Mouse (Mus musculus) hindbrain, embryonic 11.5 days (tissue): ENCODE measurements at regions not wholly inside any gene's neighbourhood (a gene's known extent, or its start where the extent isn't known, plus 50 kb on each side); places are given as distances from the start of the nearest gene placed in this dataset.

Source experiments
- ATAC-seq: fragments of 200-750 bp; cut with Nextera tagmentation; 2 replicates; pipeline ENCODE4 v1.8.0; 2017; ENCODE audit warnings: mild to moderate bottlenecking, moderate TSS enrichment, moderate library complexity; ENCODE audit not compliant: low FRiP score
- DNase-seq: peaks from one replicate; pipeline ENCODE4 v3.0.0-alpha.2; 2015; ENCODE audit warnings: low spot score
- H3K27ac ChIP-seq: fragments of 300-500 bp; sonication (generic); 2 replicates; pipeline ENCODE4 v1.5.1; 2014; ENCODE audit warnings: mild to moderate bottlenecking, low read depth, low read length
- H3K27me3 ChIP-seq: fragments of 300-500 bp; sonication (generic); 2 replicates; pipeline ENCODE4 v1.6.1; 2014; ENCODE audit warnings: mild to moderate bottlenecking, low read length, moderate library complexity, mixed read lengths; ENCODE audit not compliant: control insufficient read depth, insufficient read depth
- H3K36me3 ChIP-seq: fragments of 300-500 bp; sonication (generic); 2 replicates; pipeline ENCODE4 v1.6.1; 2014; ENCODE audit warnings: mild to moderate bottlenecking, low read length, moderate library complexity, mixed read lengths; ENCODE audit not compliant: control insufficient read depth, insufficient read depth
- H3K4me1 ChIP-seq: fragments of 300-500 bp; sonication (generic); replicated peaks from 2 replicates; pipeline ENCODE4 v1.6.1; 2014; ENCODE audit warnings: low read length, mixed read lengths; ENCODE audit not compliant: control insufficient read depth, insufficient read depth
- H3K4me2 ChIP-seq: fragments of 300-500 bp; sonication (generic); replicated peaks from 2 replicates; pipeline ENCODE4 v1.6.1; 2014; ENCODE audit warnings: mild to moderate bottlenecking, low read depth, low read length
- H3K4me3 ChIP-seq: fragments of 300-500 bp; sonication (generic); 2 replicates; pipeline ENCODE4 v1.5.1; 2014; ENCODE audit warnings: low read depth, low read length
- H3K9ac ChIP-seq: fragments of 300-500 bp; sonication (generic); 2 replicates; pipeline ENCODE4 v1.6.1; 2014; ENCODE audit warnings: low read depth, low read length
- H3K9me3 ChIP-seq: fragments of 300-500 bp; sonication (generic); 2 replicates; pipeline ENCODE4 v1.6.1; 2016; ENCODE audit warnings: low read length; ENCODE audit not compliant: control insufficient read depth
- WGBS: fragments of 180-500 bp; shearing (Covaris S2); extraction: QIAGEN DNeasy Blood & Tissue Kit; methylation state at CpG from one replicate; pipeline ENCODE4 v1.1.7; 2014; 5-methylcytosine and 5-hydroxymethylcytosine counted together

DNA sequence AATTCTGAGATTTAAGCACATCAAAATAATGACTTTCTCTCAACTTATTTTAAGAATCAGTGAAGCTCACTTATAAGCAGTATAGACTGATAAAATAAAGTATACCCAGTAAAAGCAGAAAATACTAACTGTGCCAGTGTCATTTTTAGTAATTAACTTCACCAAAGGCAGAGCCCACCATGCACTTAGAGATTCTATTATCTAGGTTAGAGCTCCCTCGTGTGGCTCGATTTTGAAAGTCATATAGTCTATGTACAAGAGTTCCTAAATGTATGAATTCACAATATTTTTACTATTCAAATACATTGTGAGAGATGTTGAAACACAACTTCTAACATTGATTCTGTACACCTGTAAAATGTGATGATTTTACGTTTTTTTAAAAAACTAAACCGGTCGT is 589.3 kb downstream of the Kcnj3 start:
- 8% methylated on average over 5 of the region's 5 CpGs for WGBS
- peak; percentile 85 for ATAC-seq

DNA sequence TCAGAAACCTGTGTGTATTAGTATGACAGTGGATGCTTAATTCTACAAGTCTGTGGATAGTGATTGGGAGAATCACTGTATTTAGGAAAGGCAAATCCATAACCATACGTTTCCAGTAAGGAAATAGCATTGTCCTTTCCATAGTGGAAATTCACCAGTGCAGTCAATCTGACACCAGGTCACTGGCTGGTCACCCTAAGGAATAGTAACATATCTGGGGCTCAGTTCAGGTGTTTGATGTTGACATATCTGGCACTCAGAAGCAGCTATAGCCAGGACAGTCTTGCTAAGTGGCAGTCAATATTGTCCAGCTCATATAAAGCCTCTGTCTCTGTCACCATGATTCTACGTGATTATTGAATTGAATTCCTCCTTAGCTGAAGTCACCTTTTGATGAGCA is 593.2 kb downstream of the Kcnj3 start:
- DNase-seq = no peak
- Histone ChIP-seq H3K9me3 (no peaks in the 10 kb centered on the region), H3K4me1 (no peaks in the 10 kb centered on the region), H3K4me3 (no peak overlapping the region), H3K27ac (no peak overlapping the region), H3K9ac (no peak overlapping the region), H3K27me3 (no peaks in the 10 kb centered on the region), H3K4me2 (no peak overlapping the region), H3K36me3 (no peaks in the 10 kb centered on the region)
- ATAC-seq = no peak
- WGBS = 80% methylated on average over 2 of the region's 2 CpGs

More for the DNA sequence above, 589.3 kb downstream of the Kcnj3 start:
- H3K27me3 ChIP-seq = no peaks in the 10 kb centered on the region
- DNase-seq = peak; percentile 82
- H3K9ac ChIP-seq = no peak overlapping the region
- H3K4me1 ChIP-seq = no peaks in the 10 kb centered on the region
- H3K9me3 ChIP-seq = no peaks in the 10 kb centered on the region
- H3K4me2 ChIP-seq = no peak overlapping the region
- H3K27ac ChIP-seq = no peak overlapping the region
- no peaks in the 10 kb centered on the region for H3K36me3 ChIP-seq
- no peak overlapping the region for H3K4me3 ChIP-seq
